Mouse (Mus musculus): Measurements from ENCODE around the gene Svs4.
"Not testable (repeated sequence)": the region's sequence is repeated elsewhere in the genome, so short reads cannot be mapped to it uniquely, and the experiment has no call there.

The Svs4 gene

DNA sequence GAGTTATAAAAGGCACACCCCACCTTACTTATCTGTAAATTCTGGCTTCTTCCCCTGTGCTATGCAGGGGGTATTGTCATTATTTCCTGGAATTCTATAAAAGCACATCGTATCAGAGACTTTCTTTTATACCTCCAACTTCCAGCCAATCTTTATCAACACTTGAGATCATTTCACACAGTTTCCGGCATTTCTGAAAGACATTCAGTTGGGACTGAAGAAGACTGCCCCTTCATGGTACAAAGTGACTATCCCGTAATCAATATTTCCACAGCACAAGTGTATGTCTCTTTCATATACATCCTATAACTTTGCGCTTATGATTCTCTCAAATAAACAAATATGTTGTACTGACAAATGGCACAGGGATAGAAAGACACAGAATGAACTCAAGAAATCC, at the start of gene Svs4:
Gene Svs4 (minus strand): TSS at position 101 of the 400 bp plus-strand sequence.
- DNase-seq = no peak

DNA sequence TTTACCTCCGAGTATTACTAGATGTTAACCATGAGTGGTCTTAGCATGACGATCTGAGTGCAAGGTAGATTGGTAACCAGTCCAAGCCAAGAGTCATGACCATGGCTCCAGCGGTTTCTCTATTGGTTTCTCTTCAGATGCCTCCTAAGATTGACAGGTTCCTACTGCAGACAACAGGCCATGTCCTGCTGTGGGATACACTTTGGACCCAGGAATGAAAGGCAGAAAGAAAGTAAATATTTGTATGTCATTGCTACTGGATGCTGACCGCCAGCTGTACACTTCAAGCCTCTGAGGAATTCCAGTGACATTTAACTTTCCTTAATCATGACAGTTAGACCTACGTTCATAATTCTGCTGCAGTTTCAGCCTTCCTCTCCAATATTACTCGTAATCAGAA, 42.7 kb upstream of the Svs4 start:
- DNase-seq = no peak

DNA sequence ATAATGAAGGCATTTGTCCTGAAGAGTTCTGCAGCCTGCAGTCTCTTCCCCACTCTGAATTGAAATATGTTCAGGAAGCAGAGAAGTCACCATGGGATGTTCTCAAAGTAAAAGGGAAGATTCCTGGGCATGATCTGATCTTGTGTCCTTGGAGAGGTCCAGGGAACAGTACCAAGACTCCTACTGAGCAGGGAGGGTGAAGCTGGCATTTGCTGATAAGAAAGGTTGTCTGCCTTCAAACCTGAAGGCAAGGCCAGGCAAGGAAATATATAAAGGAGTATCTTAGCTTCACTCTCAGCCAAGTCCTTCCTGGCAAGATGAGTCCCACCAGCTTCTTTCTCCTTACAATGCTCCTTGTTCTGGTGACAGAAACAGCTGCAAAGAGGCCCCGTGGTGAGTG, 38.2 kb upstream of the Svs4 start, which contains the start of gene Svs6:
Gene Svs6 (plus strand): TSS at position 301 of the 400 bp plus-strand sequence.
- not testable (repeated sequence) for DNase-seq

DNA sequence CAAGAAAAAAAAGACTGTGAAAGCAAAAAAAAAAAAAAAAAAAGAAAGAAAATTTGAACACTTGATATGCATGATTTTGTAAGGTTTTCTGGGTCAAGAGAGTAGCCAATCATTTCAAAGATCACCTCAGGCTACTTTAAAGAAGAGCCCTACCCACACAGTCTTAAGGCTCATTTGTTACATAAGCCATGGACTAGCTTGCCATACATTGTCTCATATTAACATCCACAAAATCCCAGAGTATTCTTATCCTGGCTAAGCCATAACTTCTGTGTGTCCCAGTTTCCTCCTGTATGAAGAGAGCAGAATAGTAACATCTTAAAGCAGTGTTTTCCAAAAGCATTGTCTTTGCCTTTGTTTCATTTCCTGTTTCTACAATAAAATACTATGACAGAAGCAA, 37.2 kb upstream of the Svs4 start:
- not testable (repeated sequence) for DNase-seq

DNA sequence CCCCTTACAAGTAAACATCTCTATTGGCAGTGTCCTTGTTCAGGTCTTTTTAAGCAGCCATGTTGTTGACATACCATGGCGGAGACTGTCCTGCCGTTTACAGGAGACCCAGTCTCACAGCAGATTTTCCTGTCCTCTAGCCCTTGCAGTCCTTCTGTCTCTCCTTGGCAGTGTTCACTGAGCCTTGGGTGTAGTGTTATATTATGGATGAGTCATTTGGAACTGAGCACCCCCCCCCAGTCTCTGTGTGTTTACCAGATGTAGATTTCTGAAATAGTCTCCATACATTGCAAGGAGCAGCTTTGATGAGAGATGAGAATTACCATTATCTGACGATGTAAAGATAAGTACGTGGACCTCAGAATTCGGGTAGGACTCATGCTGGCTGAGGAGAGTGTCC, 34.3 kb upstream of the Svs4 start:
- no peak for DNase-seq

DNA sequence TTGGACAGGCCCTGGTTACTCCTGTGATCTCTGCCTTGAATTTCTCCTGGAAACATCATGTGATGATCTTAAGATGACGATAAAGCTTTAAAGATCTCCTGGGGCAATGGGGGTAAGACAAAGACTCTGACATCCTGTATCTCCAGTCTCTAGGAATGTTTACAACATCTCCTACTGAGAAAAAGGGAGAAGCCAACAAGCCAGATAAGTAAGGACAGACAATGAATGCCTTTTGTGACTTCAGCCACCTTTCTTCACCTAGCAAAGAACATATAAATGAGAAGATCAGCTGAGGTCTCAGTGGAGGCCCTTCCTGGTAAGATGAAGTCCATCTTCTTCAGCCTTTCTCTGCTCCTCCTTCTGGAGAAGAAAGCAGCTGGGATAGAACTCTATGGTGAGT, 10.7 kb upstream of the Svs4 start, which contains the start of gene Svs3a:
Gene Svs3a (plus strand): TSS at position 301 of the 400 bp plus-strand sequence.
- not testable (repeated sequence) for DNase-seq

DNA sequence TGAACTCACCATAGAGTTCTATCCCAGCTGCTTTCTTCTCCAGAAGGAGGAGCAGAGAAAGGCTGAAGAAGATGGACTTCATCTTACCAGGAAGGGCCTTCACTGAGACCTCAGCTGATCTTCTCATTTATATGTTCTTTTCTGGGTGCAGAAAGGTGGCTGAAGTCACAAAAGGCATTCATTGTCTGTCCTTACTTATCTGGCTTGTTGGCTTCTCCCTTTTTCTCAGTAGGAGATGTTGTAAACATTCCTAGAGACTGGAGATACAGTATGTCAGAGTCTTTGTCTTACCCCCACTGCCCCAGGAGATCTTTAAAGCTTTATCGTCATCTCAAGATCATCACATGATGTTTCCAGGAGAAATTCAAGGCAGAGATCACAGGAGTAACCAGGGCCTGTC, 21.7 kb downstream of the Svs4 start, which contains the start of gene Svs3b:
Gene Svs3b (minus strand): TSS at position 101 of the 400 bp plus-strand sequence.
- not testable (repeated sequence) for DNase-seq

DNA sequence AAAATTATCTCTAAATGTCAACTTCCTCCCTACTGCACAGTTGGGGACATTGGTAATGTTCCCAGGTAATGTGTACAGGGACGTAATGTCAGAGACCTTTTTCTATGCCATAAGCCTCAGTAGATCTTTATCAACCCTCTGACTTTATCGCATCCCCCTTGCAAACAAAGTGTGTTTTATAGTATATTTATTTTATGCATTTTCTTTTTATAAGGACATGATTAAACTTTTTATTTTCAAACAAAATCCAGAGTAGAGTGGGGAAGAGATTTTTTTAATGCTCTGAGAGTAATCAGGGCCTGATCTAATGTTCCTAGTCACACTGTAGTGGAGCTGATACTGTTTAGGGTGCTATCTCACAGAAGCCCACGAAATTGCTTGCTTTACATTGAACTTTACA, 39.9 kb downstream of the Svs4 start, which contains the start of gene Svs2:
Gene Svs2 (minus strand): TSS at position 101 of the 400 bp plus-strand sequence.
- DNase-seq = no peak

DNA sequence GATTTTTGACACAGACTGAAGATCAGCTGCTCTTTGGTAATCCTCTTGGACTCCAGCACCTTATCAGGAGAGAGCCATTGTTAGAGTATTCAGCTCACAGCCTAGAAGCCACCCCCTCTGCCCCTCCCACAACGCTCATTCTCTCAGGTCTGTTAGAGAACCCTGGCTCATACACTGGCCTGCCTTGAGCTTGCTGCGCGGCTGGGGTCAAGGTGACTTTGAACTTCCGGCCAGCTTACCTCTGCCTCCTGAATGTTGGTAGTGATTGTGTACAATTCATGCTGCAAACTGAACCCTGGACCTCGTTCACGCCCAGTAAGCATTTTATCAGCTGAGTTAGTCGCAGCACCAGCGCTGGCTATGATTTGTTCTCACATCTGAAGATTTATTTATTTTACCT, 45.6 kb downstream of the Svs4 start:
- no peak for DNase-seq

DNA sequence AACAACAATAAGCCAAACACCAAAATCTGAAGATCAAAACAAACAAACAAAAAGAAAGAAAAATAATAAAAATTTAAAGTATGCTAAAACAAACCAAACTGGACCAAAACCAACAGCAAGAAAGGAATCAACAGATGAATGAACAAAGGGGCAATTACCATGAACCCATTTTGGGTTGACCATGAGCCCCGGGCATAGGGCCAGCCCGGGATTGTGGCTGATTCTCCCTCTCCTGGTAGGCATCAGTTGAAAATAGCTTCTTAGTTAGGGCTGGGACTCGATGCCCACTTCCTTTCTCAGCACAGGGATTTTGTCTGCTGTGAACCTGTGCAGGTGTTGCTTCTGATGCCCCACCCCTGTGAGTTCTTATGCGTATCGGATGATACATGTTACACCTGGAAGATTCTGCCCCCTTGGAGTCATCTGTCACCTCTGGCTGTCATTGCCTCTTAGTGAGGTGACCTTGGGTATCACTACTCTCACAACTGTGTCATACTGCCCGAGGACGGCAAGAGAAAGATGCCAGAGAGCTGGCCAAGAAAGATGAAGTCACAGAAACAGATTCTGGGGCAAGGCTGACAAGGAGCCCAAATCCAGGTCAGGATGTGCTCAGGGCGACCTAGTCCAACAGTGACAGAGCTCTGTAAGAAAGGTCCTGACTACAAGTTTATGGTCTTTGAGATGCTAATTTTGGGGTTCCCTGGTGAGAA, 49.7 kb downstream of the Svs4 start:
- DNase-seq = no peak
